ENCODE assay signal across 9 mouse cellular contexts in genomic region chr17:80008847-80009246, GRCm38 (mm10). TPM values are rescaled to one million over a fixed set of nuclear protein-coding genes. Genes with fewer than 3 reads are reported as not detected.
DNase-seq lines count a peak whose midpoint lies in the region; ATAC-seq and TF ChIP-seq lines count a peak whose summit lies in the region.
"Had no signal": no experiment of that assay in that cellular context is flagged by ENCODE, and none has a peak within 500 bp of the region (broad histone marks: within the 10 kb centered on the region; RNA-seq: fewer than 3 reads in every experiment).

No protein-coding gene starts in this region.

- H3K36me3 ChIP-seq in heart, embryonic 14.5 days (ENCODE audit: control insufficient read depth, insufficient read depth, low read length) = no peaks in the 10 kb centered on the region
- H3K36me3 ChIP-seq in midbrain, embryonic 14.5 days (ENCODE audit: control insufficient read depth, insufficient read depth, low read length) = no peaks in the 10 kb centered on the region
- H3K36me3 ChIP-seq: neural tube, embryonic 12.5 days had no signal

- H3K27me3 ChIP-seq in heart, embryonic 14.5 days (ENCODE audit: control insufficient read depth, insufficient read depth, low read length) = no peaks in the 10 kb centered on the region
- H3K27me3 ChIP-seq in midbrain, embryonic 14.5 days (ENCODE audit: control insufficient read depth, insufficient read depth, low read length) = no peaks in the 10 kb centered on the region
- H3K27me3 ChIP-seq: neural tube, embryonic 12.5 days had no signal

- peak; percentile 67 to 74 for DNase-seq in cerebellum, postnatal 10 days
- no peak for DNase-seq in cerebellum, adult 11-12 months
- peak; percentile 12 to 28 for DNase-seq in spleen, postnatal 36 days (ENCODE audit: low spot score in 2 of 2)
- DNase-seq in spleen, adult 12 weeks (ENCODE audit: low spot score) = no peak
- peak; percentile 33 to 44 for DNase-seq in layer of hippocampus, adult 2 months (ENCODE audit: low spot score in 2 of 2)
- peak; percentile 87 for DNase-seq in midbrain, embryonic 14.5 days
- DNase-seq in thymus, postnatal 0 days (ENCODE audit: low spot score) = no peak

- 0 out of 2 replicates have a peak overlapping the region, but pooled peaks have one; percentile 5 for H3K9ac ChIP-seq in heart, embryonic 14.5 days (ENCODE audit: low read length)
- H3K9ac ChIP-seq in midbrain, embryonic 14.5 days (replicated peaks; ENCODE audit: low read length) = no peak overlapping the region
- H3K9ac ChIP-seq: neural tube, embryonic 12.5 days had no signal

- WGBS in heart, embryonic 14.5 days = 6% methylated on average over 5 of the region's 5 CpGs
- 32% methylated on average over 5 of the region's 5 CpGs for WGBS in midbrain, embryonic 14.5 days

- TF ChIP-seq CTCF in layer of hippocampus, adult 2 months (conservative IDR thresholded peaks at IDR 0.05) = no peak

- peak; percentile 55 for ATAC-seq in heart, embryonic 14.5 days (ENCODE audit: insufficient number of reproducible peaks, insufficient read depth, low FRiP score, low read depth)
- peak; percentile 26; the same call in 1 of the 2 replicates for ATAC-seq in midbrain, embryonic 14.5 days (ENCODE audit: low FRiP score, low TSS enrichment)

- no peak overlapping the region for H3K4me3 ChIP-seq in heart, embryonic 14.5 days (ENCODE audit: control insufficient read depth in 1 of 2, insufficient read depth in 1 of 2, low read depth in 1 of 2, low read length in 2 of 2)
- no peak overlapping the region for H3K4me3 ChIP-seq in layer of hippocampus, adult 2 months
- H3K4me3 ChIP-seq in midbrain, embryonic 14.5 days (replicated peaks; ENCODE audit: low read depth, low read length) = no peak overlapping the region
- H3K4me3 ChIP-seq: neural tube, embryonic 12.5 days had no signal

- peak overlapping the region; percentile 42 to 81 for H3K27ac ChIP-seq in heart, embryonic 14.5 days (replicated peaks in 1 of 2; ENCODE audit: control insufficient read depth in 1 of 2, insufficient read depth in 1 of 2, low read depth in 2 of 2, low read length in 2 of 2)
- no peak overlapping the region for H3K27ac ChIP-seq in layer of hippocampus, adult 2 months
- H3K27ac ChIP-seq in midbrain, embryonic 14.5 days (replicated peaks; ENCODE audit: low read depth, low read length) = no peak overlapping the region
- H3K27ac ChIP-seq: neural tube, embryonic 12.5 days had no signal

- H3K4me2 ChIP-seq in heart, embryonic 14.5 days (ENCODE audit: low read length) = peak overlapping the region; percentile 49
- no peak overlapping the region for H3K4me2 ChIP-seq in midbrain, embryonic 14.5 days (ENCODE audit: low read length)

- no peaks in the 10 kb centered on the region for H3K9me3 ChIP-seq in heart, embryonic 14.5 days (ENCODE audit: control insufficient read depth, low read length)
- H3K9me3 ChIP-seq in midbrain, embryonic 14.5 days (ENCODE audit: control insufficient read depth, low read length) = no peaks in the 10 kb centered on the region
- H3K9me3 ChIP-seq: neural tube, embryonic 12.5 days had no signal

- peaks cover 14 to 28% of the 10 kb centered on the region in 2 experiments for H3K4me1 ChIP-seq in heart, embryonic 14.5 days (ENCODE audit: control insufficient read depth in 2 of 2, insufficient read depth in 2 of 2, low read length in 2 of 2)
- H3K4me1 ChIP-seq in midbrain, embryonic 14.5 days (ENCODE audit: control insufficient read depth, insufficient read depth, low read length) = 0 out of 2 replicates have a peak, but pooled peaks cover 7% of the 10 kb centered on the region

RNA-seq across cellular contexts. Expression of gene Hnrnpll, which starts 53.3 kb away (rescaled TPM):
- polyA plus RNA-seq in heart, embryonic 14.5 days (2014; fragmentation: Nextera tagmentation; extraction: Ambion mirVana) = 47.7 and 52.3 TPM in 2 replicates
- 10 to 100 TPM; 62.8 to 67.1 TPM for total RNA-seq in layer of hippocampus, adult 2 months (2021)
- 68.2 and 76.7 TPM in 2 replicates for polyA plus RNA-seq in midbrain, embryonic 14.5 days (2014; fragmentation: Nextera tagmentation; extraction: Ambion mirVana)
- 58.1 and 68.5 TPM in 2 replicates for polyA plus RNA-seq in thymus, postnatal 0 days (2015; fragmentation: Nextera tagmentation; extraction: Ambion mirVana)

Comparison
In these comparisons a context has a peak if more than half of its experiments do, and no peak if none do; other contexts are left out.
1. DNase-seq: peak in cerebellum, postnatal 10 days (2 of 2), spleen, postnatal 36 days (2 of 2), layer of hippocampus, adult 2 months (2 of 2) and midbrain, embryonic 14.5 days (single experiment); none in cerebellum, adult 11-12 months (single experiment), spleen, adult 12 weeks (single experiment) and thymus, postnatal 0 days (single experiment).
2. H3K27ac ChIP-seq: peak in heart, embryonic 14.5 days (2 of 2); none in layer of hippocampus, adult 2 months (single experiment) and midbrain, embryonic 14.5 days (single experiment).